Mouse (Mus musculus) hindbrain, postnatal 0 days (tissue): ENCODE measurements around the gene Kalrn. TPM values are rescaled to one million over a fixed set of nuclear protein-coding genes. Genes with fewer than 3 reads are reported as not detected.

Source experiments
- ATAC-seq: fragments of 200-750 bp; cut with Nextera tagmentation; 2 replicates; pipeline ENCODE4 v1.8.0; 2017; ENCODE audit warnings: mild to moderate bottlenecking, moderate TSS enrichment, moderate library complexity
- DNase-seq: peaks from one replicate; pipeline ENCODE4 v3.0.0-alpha.2; 2015; ENCODE audit warnings: low spot score
- H3K27ac ChIP-seq: fragments of 300-500 bp; sonication (generic); 2 replicates; pipeline ENCODE4 v1.5.1; 2014; ENCODE audit warnings: mild to moderate bottlenecking
- H3K27me3 ChIP-seq: fragments of 300-500 bp; sonication (generic); 2 replicates; pipeline ENCODE4 v1.6.1; 2014; ENCODE audit warnings: low read length, mixed read lengths; ENCODE audit not compliant: insufficient read depth
- H3K36me3 ChIP-seq: fragments of 300-500 bp; sonication (generic); 2 replicates; pipeline ENCODE4 v1.6.1; 2014; ENCODE audit warnings: low read length, mixed read lengths; ENCODE audit not compliant: insufficient read depth
- H3K4me1 ChIP-seq: fragments of 300-500 bp; sonication (generic); 2 replicates; pipeline ENCODE4 v1.6.1; 2014; ENCODE audit warnings: antibody characterized with exemption, low read length, mixed read lengths; ENCODE audit not compliant: insufficient read depth
- H3K4me2 ChIP-seq: fragments of 300-500 bp; sonication (generic); 2 replicates; pipeline ENCODE4 v1.6.1; 2014; ENCODE audit warnings: low read depth, mild to moderate bottlenecking, low read length, moderate library complexity, mixed read lengths
- H3K4me3 ChIP-seq: fragments of 300-500 bp; sonication (generic); 2 replicates; pipeline ENCODE4 v1.5.1; 2014; ENCODE audit warnings: low read length
- H3K9ac ChIP-seq: fragments of 300-500 bp; sonication (generic); replicated peaks from 2 replicates; pipeline ENCODE4 v1.6.1; 2014; ENCODE audit warnings: mild to moderate bottlenecking, low read length, moderate library complexity, mixed read lengths
- H3K9me3 ChIP-seq: fragments of 300-500 bp; sonication (generic); 2 replicates; pipeline ENCODE4 v1.6.1; 2016; ENCODE audit warnings: low read length, mixed read lengths
- CTCF ChIP-seq: IDR thresholded peaks from 2 replicates; pipeline ENCODE4 v1.5.1; 2016; ENCODE audit warnings: antibody characterized with exemption, control low read depth, low read depth
- WGBS: fragments of 180-500 bp; shearing (Covaris S2); extraction: QIAGEN DNeasy Blood & Tissue Kit; methylation state at CpG from one replicate; pipeline ENCODE4 v1.1.7; 2014; 5-methylcytosine and 5-hydroxymethylcytosine counted together
- polyA plus RNA-seq: library from polyadenylated mRNA; unstranded; fragments of >200 nt; fragmentation: Nextera tagmentation; extraction: Ambion mirVana; gene quantifications from 2 replicates; pipeline ENCODE4 v1.2.1, GENCODE M21; 2015
- total RNA-seq: library from RNA; depleted of rRNA; stranded (reverse); fragments of >200 nt; gene quantifications from 2 replicates; pipeline ENCODE4 v1.2.3, GENCODE M21; 2014

Gene Kalrn
- total and polyA plus RNA-seq, 2 experiments from 2014 or later: 17.0 to 107 TPM

GRCm38 (mm10) chr16:34003566-34004127 is 569.7 kb downstream of the Kalrn start:
- Histone ChIP-seq H3K9ac (no peak overlapping the region), H3K36me3 (no peaks in the 10 kb centered on the region), H3K27me3 (no peaks in the 10 kb centered on the region), H3K4me3 (no peak overlapping the region), H3K27ac (peak overlapping the region; percentile 72; the same call in 1 of the 2 replicates), H3K9me3 (no peaks in the 10 kb centered on the region), H3K4me1 (peaks cover 19% of the 10 kb centered on the region), H3K4me2 (no peak overlapping the region)
- WGBS: 24% methylated on average over 10 of the region's 10 CpGs
- DNase-seq (peak; percentile 48), ATAC-seq (peak; percentile 34; the same call in 1 of the 2 replicates)
- TF ChIP-seq CTCF: no peak

- TF ChIP-seq CTCF: no peak
- 81% methylated on average over 8 of the region's 8 CpGs for WGBS
- ATAC-seq (no peak), DNase-seq (no peak)
- H3K4me2 ChIP-seq: no peak overlapping the region
- H3K27ac ChIP-seq: no peak overlapping the region
- no peaks in the 10 kb centered on the region for H3K36me3 ChIP-seq
- no peak overlapping the region for H3K9ac ChIP-seq
- H3K27me3 ChIP-seq: no peaks in the 10 kb centered on the region
- H3K4me3 ChIP-seq: no peak overlapping the region
- peaks cover 19% of the 10 kb centered on the region for H3K4me1 ChIP-seq
- H3K9me3 ChIP-seq: no peaks in the 10 kb centered on the region
Observed at GRCm38 (mm10) chr16:34000715-34001114, 572.6 kb downstream of the Kalrn start.

GRCm38 (mm10) chr16:33999388-33999787 is 573.9 kb downstream of the Kalrn start:
- WGBS: 30% methylated on average over 3 of the region's 3 CpGs
- Histone ChIP-seq H3K9me3 (no peaks in the 10 kb centered on the region), H3K36me3 (no peaks in the 10 kb centered on the region), H3K4me3 (no peak overlapping the region), H3K4me2 (no peak overlapping the region), H3K27ac (no peak overlapping the region), H3K9ac (no peak overlapping the region), H3K27me3 (no peaks in the 10 kb centered on the region), H3K4me1 (peaks cover 9% of the 10 kb centered on the region)
- no peak for ATAC-seq
- peak; percentile 81 for DNase-seq
- TF ChIP-seq CTCF: peak; percentile 64

- Histone ChIP-seq H3K4me1 (no peaks in the 10 kb centered on the region), H3K27me3 (no peaks in the 10 kb centered on the region), H3K9ac (no peak overlapping the region), H3K4me3 (no peak overlapping the region), H3K9me3 (no peaks in the 10 kb centered on the region), H3K36me3 (no peaks in the 10 kb centered on the region), H3K27ac (no peak overlapping the region), H3K4me2 (no peak overlapping the region)
- 75% methylated on average over 6 of the region's 6 CpGs for WGBS
- ATAC-seq: 0 out of 2 replicates have a peak, but pooled peaks have one; percentile 11
- DNase-seq: no peak
- no peak for TF ChIP-seq CTCF
Observed at GRCm38 (mm10) chr16:33998011-33998410, 575.3 kb downstream of the Kalrn start.

GRCm38 (mm10) chr16:33996030-33996429 is 577.3 kb downstream of the Kalrn start:
- no peaks in the 10 kb centered on the region for H3K36me3 ChIP-seq
- 6% methylated on average over 5 of the region's 5 CpGs for WGBS
- no peak overlapping the region for H3K9ac ChIP-seq
- no peak overlapping the region for H3K4me2 ChIP-seq
- no peaks in the 10 kb centered on the region for H3K4me1 ChIP-seq
- no peaks in the 10 kb centered on the region for H3K9me3 ChIP-seq
- DNase-seq: peak; percentile 76
- no peak overlapping the region for H3K27ac ChIP-seq
- H3K27me3 ChIP-seq: no peaks in the 10 kb centered on the region
- TF ChIP-seq CTCF: peak; percentile 86
- no peak overlapping the region for H3K4me3 ChIP-seq
- no peak for ATAC-seq

- Histone ChIP-seq H3K36me3 (no peaks in the 10 kb centered on the region), H3K27me3 (no peaks in the 10 kb centered on the region), H3K9me3 (no peaks in the 10 kb centered on the region), H3K4me2 (no peak overlapping the region), H3K4me1 (no peaks in the 10 kb centered on the region), H3K4me3 (no peak overlapping the region), H3K9ac (no peak overlapping the region), H3K27ac (no peak overlapping the region)
- ATAC-seq (no peak), DNase-seq (no peak)
- 78% methylated on average over 3 of the region's 3 CpGs for WGBS
- TF ChIP-seq CTCF: no peak
Observed at GRCm38 (mm10) chr16:33995496-33995895, 577.8 kb downstream of the Kalrn start.

- ATAC-seq (no peak), DNase-seq (no peak)
- no peaks in the 10 kb centered on the region for H3K9me3 ChIP-seq
- H3K9ac ChIP-seq: no peak overlapping the region
- no peak overlapping the region for H3K4me3 ChIP-seq
- H3K27ac ChIP-seq: no peak overlapping the region
- H3K4me1 ChIP-seq: no peaks in the 10 kb centered on the region
- H3K36me3 ChIP-seq: no peaks in the 10 kb centered on the region
- no peak overlapping the region for H3K4me2 ChIP-seq
- no peak for TF ChIP-seq CTCF
- WGBS: 67% methylated on average over 6 of the region's 6 CpGs
- H3K27me3 ChIP-seq: no peaks in the 10 kb centered on the region
Observed at GRCm38 (mm10) chr16:33994321-33994720, 579.0 kb downstream of the Kalrn start.
